Mouse (Mus musculus) ES-E14 (cell line): ENCODE results near the gene Bsn. TPM values are rescaled to one million over a fixed set of nuclear protein-coding genes. Genes with fewer than 3 reads are reported as not detected.
"Not testable (repeated sequence)": the region's sequence is repeated elsewhere in the genome, so short reads cannot be mapped to it uniquely, and the experiment has no call there.

Experiments
- DNase-seq: peaks from one replicate; pipeline ENCODE4 v3.0.0-alpha.2; 2013; ENCODE audit warnings: low read depth, low spot score
- H3K27ac ChIP-seq: 2 replicates; pipeline ENCODE4 v1.5.1; 2012; ENCODE audit warnings: low read depth, mild to moderate bottlenecking, low read length, moderate library complexity, mixed read lengths; ENCODE audit not compliant: poor library complexity, insufficient read depth, severe bottlenecking
- H3K36me3 ChIP-seq: 2 replicates; pipeline ENCODE4 v1.6.1; 2012; ENCODE audit warnings: mild to moderate bottlenecking, low read length, moderate library complexity, mixed read lengths; ENCODE audit not compliant: control insufficient read depth, poor library complexity, insufficient read depth, severe bottlenecking
- H3K4me1 ChIP-seq, 2 experiments: fragments of 150-350 bp in 1 of 2; sonication (generic) in 1 of 2; 2 replicates each; pipeline ENCODE4 v1.6.1; 2012; ENCODE audit warnings: low read length in 2 of 2, mild to moderate bottlenecking in 1 of 2, mixed read lengths in 1 of 2; ENCODE audit not compliant: control insufficient read depth in 2 of 2, insufficient read depth in 2 of 2, poor library complexity in 1 of 2
- H3K4me3 ChIP-seq, 2 experiments: fragments of 150-350 bp in 1 of 2; sonication (generic) in 1 of 2; 2 replicates each; pipeline ENCODE4 v1.5.1; 2012; ENCODE audit warnings: low read length in 2 of 2, low read depth in 1 of 2, mild to moderate bottlenecking in 1 of 2, mixed read lengths in 1 of 2; ENCODE audit not compliant: insufficient read depth in 1 of 2, poor library complexity in 1 of 2, severe bottlenecking in 1 of 2
- H3K9ac ChIP-seq: 2 replicates; pipeline ENCODE4 v1.6.1; 2012; ENCODE audit warnings: low read depth, mild to moderate bottlenecking, low read length, mixed read lengths; ENCODE audit not compliant: poor library complexity, insufficient read depth, severe bottlenecking
- H3K9me3 ChIP-seq: fragments of 150-350 bp; sonication (generic); 2 replicates; pipeline ENCODE4 v1.6.1; 2012; ENCODE audit warnings: low read depth, mild to moderate bottlenecking, low read length; ENCODE audit not compliant: control insufficient read depth, insufficient read depth
- CHD2 ChIP-seq: IDR thresholded peaks from 2 replicates; pipeline ENCODE4 v1.6.1; 2014; ENCODE audit warnings: mild to moderate bottlenecking, low read depth, low read length, inconsistent platforms
- HCFC1 ChIP-seq: IDR thresholded peaks from 2 replicates; pipeline ENCODE4 v1.6.1; 2012; ENCODE audit warnings: low read length, inconsistent platforms, borderline replicate concordance; ENCODE audit not compliant: insufficient read depth
- MAFK ChIP-seq: IDR thresholded peaks from 2 replicates; pipeline ENCODE4 v1.6.1; 2014; ENCODE audit warnings: mild to moderate bottlenecking, low read depth, low read length, inconsistent platforms; ENCODE audit not compliant: insufficient read depth
- ZC3H11A ChIP-seq: IDR thresholded peaks from 2 replicates; pipeline ENCODE4 v1.6.1; 2012; ENCODE audit warnings: low read depth, mild to moderate bottlenecking, inconsistent platforms, low read length, borderline replicate concordance
- ZNF384 ChIP-seq: IDR thresholded peaks from 2 replicates; pipeline ENCODE4 v1.6.1; 2012; ENCODE audit warnings: low read depth, low read length, inconsistent platforms
- in situ Hi-C, 2 experiments: fragments of 600-800 bp; cut with MboI; formaldehyde crosslinking; loops; one replicate each; pipeline ENCODE4 v1.15.1; 2025; ENCODE audit warnings: low sequenced_read_pairs in 2 of 2, inconsistent platforms in 1 of 2; ENCODE audit not compliant: unreplicated experiment in 2 of 2
- total RNA-seq: library from RNA; depleted of rRNA; stranded (reverse); fragments of 300-350 nt; gene quantifications from 2 replicates; pipeline ENCODE4 v1.2.3, GENCODE M21; 2012

The Bsn gene
- total RNA-seq, 1 experiment = 0.45 TPM

DNA sequence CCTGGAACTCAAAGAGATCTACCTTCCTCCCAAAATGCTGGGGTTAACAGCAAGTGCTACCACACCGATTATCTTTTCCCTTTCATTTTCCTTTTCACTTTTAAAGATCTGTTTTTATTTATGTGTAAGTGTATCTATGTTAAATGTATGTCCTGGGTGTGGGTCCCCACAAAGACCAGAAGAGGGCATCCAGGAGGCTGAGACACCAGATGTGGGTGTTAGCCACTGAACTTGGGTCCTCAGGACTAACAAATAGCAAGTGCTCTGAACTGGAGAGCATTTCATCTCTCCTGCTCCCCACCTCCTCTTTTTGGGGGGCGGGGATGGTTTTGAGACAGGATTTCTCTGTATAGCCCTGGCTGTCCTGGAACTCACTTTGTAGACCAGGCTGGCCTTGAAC lies 12.0 kb upstream of the Bsn start:
- H3K4me3 ChIP-seq = no peak overlapping the region
- no peak overlapping the region for H3K9ac ChIP-seq
- TF ChIP-seq ZNF384 (no peak), ZC3H11A (no peak)
- DNase-seq = no peak
- H3K27ac ChIP-seq = no peak overlapping the region
- no peaks in the 10 kb centered on the region for H3K9me3 ChIP-seq
- peaks cover 0 to 18% of the 10 kb centered on the region in 2 experiments; a peak in 1 of 4 replicates for H3K4me1 ChIP-seq
- peaks cover 5% of the 10 kb centered on the region for H3K36me3 ChIP-seq
- in situ Hi-C loops = no loop called here

DNA sequence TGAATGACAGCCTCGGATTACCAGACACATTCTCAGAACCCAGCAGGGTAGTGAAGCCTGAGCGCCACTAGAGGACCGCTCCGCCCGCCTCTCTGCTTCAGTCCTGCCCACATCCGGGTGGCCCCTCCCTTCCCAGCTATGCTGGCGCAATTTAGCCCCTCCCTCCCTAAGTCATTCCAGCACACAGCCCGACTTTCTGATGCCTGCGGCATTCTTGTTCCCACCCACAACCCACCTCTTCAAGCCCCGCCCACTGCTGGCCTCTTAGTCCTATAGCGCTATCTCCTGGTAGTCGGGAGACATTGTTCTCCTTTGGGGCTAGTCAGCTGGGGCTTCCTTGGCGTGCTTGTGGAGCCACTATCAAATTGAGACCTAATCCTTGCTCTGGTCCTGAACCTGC lies 11.0 kb upstream of the Bsn start:
- H3K36me3 ChIP-seq = peaks cover under 1% of the 10 kb centered on the region; the same call in 1 of the 2 replicates
- H3K4me1 ChIP-seq = peaks cover 0 to 21% of the 10 kb centered on the region in 2 experiments; a peak in 1 of 4 replicates
- peak overlapping the region in 1 of 2 experiments; percentile 21; a peak in 1 of 4 replicates for H3K4me3 ChIP-seq
- TF ChIP-seq ZNF384 (no peak), HCFC1 (no peak)
- H3K9me3 ChIP-seq = no peaks in the 10 kb centered on the region
- H3K9ac ChIP-seq = peak overlapping the region; percentile 58
- no peak overlapping the region for H3K27ac ChIP-seq
- DNase-seq = peak; percentile 100
- in situ Hi-C loops = no loop called here

DNA sequence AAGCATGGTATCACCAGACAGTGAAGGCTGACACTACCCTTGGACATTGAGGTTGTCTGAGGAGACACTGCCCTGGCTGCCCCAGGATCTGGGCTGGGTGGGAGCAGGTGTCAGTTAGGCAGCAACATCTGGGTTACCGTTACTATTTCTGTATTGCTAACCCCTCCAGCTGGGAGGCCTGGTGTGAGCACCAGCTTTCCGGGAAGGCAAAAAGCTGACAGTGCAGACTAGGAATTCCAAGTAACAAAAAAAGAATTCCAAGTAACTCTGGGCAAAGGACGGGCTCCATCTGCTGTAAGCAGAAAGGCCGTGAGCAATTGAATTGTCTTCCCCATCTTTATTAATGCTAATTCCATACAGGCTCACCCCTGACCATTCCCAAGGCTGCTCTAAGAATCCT lies 8.4 kb upstream of the Bsn start:
- Histone ChIP-seq H3K9me3 (no peaks in the 10 kb centered on the region), H3K27ac (no peak overlapping the region), H3K4me3 (no peak overlapping the region), H3K36me3 (no peaks in the 10 kb centered on the region), H3K4me1 (peaks cover 0 to 16% of the 10 kb centered on the region in 2 experiments; a peak in 1 of 4 replicates), H3K9ac (no peak overlapping the region)
- in situ Hi-C loops = no loop called here
- no peak for TF ChIP-seq ZNF384
- no peak for TF ChIP-seq HCFC1
- no peak for TF ChIP-seq ZC3H11A
- TF ChIP-seq CHD2 = no peak
- TF ChIP-seq MAFK = no peak
- no peak for DNase-seq

DNA sequence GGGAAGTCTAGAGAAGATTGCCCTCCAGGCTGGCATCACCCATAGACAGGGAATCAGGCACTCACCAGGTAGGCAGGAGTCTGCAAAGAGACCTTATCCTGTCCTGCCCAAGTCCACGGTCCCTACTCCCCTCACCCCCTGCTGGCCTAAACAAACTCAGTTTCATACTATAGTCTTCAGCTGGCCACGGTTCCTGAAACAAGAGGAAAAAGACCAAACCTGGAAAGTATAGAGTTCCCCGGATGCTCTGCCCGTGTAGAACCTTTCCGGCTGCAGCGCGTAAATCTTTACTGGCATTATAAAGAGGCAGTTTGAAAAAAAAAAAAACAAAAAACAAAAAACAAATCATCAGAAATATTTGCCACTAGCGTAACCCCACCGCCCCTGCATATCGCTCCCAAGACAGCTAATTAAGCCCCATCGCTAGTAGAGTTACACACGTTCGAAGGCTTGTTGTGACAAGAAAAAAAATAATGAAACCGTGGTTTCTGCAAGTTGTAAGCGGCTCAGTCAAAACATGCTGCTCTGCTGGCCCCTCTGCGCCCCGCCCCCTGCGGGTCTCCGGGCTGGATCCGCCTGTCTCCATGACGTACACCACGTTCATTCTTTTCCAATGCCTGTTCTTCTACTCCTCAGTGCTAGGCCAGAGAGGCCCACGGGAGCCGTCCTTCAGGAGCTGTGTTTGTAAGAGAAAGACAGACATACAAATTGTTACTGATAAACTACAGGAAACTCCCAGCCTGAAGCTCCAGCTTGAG lies 6.9 kb upstream of the Bsn start:
- no peak for TF ChIP-seq MAFK
- no peak for TF ChIP-seq CHD2
- no peak for TF ChIP-seq HCFC1
- no peak for TF ChIP-seq ZNF384
- no peak for TF ChIP-seq ZC3H11A
- in situ Hi-C loops = no loop called here
- Histone ChIP-seq H3K36me3 (no peaks in the 10 kb centered on the region), H3K4me3 (no peak overlapping the region), H3K27ac (no peak overlapping the region), H3K9ac (no peak overlapping the region), H3K4me1 (peaks cover 0 to 13% of the 10 kb centered on the region in 2 experiments; a peak in 1 of 4 replicates), H3K9me3 (no peaks in the 10 kb centered on the region)
- DNase-seq = no peak

DNA sequence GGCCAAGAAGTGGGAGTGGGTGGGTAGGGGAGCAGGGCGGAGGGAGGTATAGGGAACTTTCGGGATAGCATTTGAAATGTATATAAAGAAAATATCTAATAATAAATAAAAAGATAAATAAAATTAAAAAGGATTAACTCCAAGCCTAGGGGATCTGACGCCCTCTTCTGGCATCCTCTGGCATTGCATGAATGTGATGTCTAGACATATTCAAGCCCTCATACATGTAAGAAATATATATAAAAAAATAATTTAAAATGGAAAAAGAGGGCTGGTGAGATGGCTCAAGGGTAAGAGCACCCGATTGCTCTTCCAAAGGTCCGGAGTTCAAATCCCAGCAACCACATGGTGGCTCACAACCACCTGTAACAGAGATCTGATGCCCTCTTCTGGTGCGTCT lies 6.0 kb upstream of the Bsn start:
- H3K9me3 ChIP-seq, DNase-seq, H3K27ac ChIP-seq, H3K9ac ChIP-seq, in situ Hi-C loops, H3K4me3 ChIP-seq, H3K36me3 ChIP-seq: not testable (repeated sequence)
- peaks cover 0 to 13% of the 10 kb centered on the region in 2 experiments; a peak in 1 of 4 replicates for H3K4me1 ChIP-seq
